Mouse (Mus musculus) intestine, postnatal 0 days (tissue): Measurements from ENCODE around the gene Taco1. TPM values are rescaled to one million over a fixed set of nuclear protein-coding genes. Genes with fewer than 3 reads are reported as not detected.
"Not testable (repeated sequence)": the region's sequence is repeated elsewhere in the genome, so short reads cannot be mapped to it uniquely, and the experiment has no call there.

ENCODE experiments used
- ATAC-seq: fragments of 200-750 bp; cut with Nextera tagmentation; 2 replicates; pipeline ENCODE4 v1.8.0; 2017; ENCODE audit warnings: mild to moderate bottlenecking, moderate TSS enrichment, moderate library complexity
- H3K27ac ChIP-seq: fragments of 300-500 bp; sonication (generic); 2 replicates; pipeline ENCODE4 v1.5.1; 2014; ENCODE audit warnings: mild to moderate bottlenecking, low read depth, low read length, moderate library complexity
- H3K27me3 ChIP-seq: fragments of 300-500 bp; sonication (generic); replicated peaks from 2 replicates; pipeline ENCODE4 v1.6.1; 2014; ENCODE audit warnings: low read length, mixed read lengths; ENCODE audit not compliant: control insufficient read depth, insufficient read depth
- H3K36me3 ChIP-seq: fragments of 300-500 bp; sonication (generic); 2 replicates; pipeline ENCODE4 v1.6.1; 2014; ENCODE audit warnings: mild to moderate bottlenecking, moderate library complexity; ENCODE audit not compliant: control insufficient read depth, insufficient read depth
- H3K4me1 ChIP-seq: fragments of 300-500 bp; sonication (generic); replicated peaks from 2 replicates; pipeline ENCODE4 v1.6.1; 2014; ENCODE audit warnings: antibody characterized with exemption, low read length, mixed read lengths; ENCODE audit not compliant: control insufficient read depth, insufficient read depth
- H3K4me2 ChIP-seq: fragments of 300-500 bp; sonication (generic); replicated peaks from 2 replicates; pipeline ENCODE4 v1.6.1; 2014; ENCODE audit warnings: low read depth, mild to moderate bottlenecking, moderate library complexity
- H3K4me3 ChIP-seq: fragments of 300-500 bp; sonication (generic); 2 replicates; pipeline ENCODE4 v1.5.1; 2014; ENCODE audit warnings: low read depth, low read length
- H3K9ac ChIP-seq: fragments of 300-500 bp; sonication (generic); 2 replicates; pipeline ENCODE4 v1.6.1; 2014; ENCODE audit warnings: mild to moderate bottlenecking, low read depth, low read length
- H3K9me3 ChIP-seq: fragments of 300-500 bp; sonication (generic); 2 replicates; pipeline ENCODE4 v1.6.1; 2016; ENCODE audit warnings: mixed run types; ENCODE audit not compliant: control insufficient read depth
- CTCF ChIP-seq: sonication (generic); IDR thresholded peaks from 2 replicates; pipeline ENCODE4 v1.5.1; 2016; ENCODE audit warnings: low read depth, mild to moderate bottlenecking, control low read depth, antibody characterized with exemption, moderate library complexity
- WGBS: fragments of 180-500 bp; shearing (Covaris S2); extraction: QIAGEN DNeasy Blood & Tissue Kit; methylation state at CpG from one replicate; pipeline ENCODE4 v1.1.7; 2014; 5-methylcytosine and 5-hydroxymethylcytosine counted together
- polyA plus RNA-seq: library from polyadenylated mRNA; unstranded; fragments of >200 nt; fragmentation: Nextera tagmentation; extraction: Ambion mirVana; gene quantifications from 2 replicates; pipeline ENCODE4 v1.2.1, GENCODE M21; 2015

The Taco1 gene
- polyA plus RNA-seq, 1 experiment from 2014 or later, result 9.0 TPM

- WGBS, result 68% methylated on average over 8 of the region's 8 CpGs
- H3K36me3 ChIP-seq, result peaks cover 61% of the 10 kb centered on the region
- no peak overlapping the region for H3K4me3 ChIP-seq
- H3K9me3 ChIP-seq, result no peaks in the 10 kb centered on the region
- ATAC-seq, result no peak
- TF ChIP-seq CTCF, result no peak
- 0 out of 2 replicates have a peak overlapping the region, but pooled peaks have one; percentile 24 for H3K4me2 ChIP-seq
- no peaks in the 10 kb centered on the region; the same call in 1 of the 2 replicates for H3K4me1 ChIP-seq
- H3K9ac ChIP-seq, result no peak overlapping the region
- no peaks in the 10 kb centered on the region for H3K27me3 ChIP-seq
- H3K27ac ChIP-seq, result peak overlapping the region; percentile 35; the same call in 1 of the 2 replicates
Measured at GRCm38 (mm10) chr11:106058020-106058419, 7.8 kb upstream of the Taco1 start.

- H3K27ac ChIP-seq, result no peak overlapping the region
- H3K4me2 ChIP-seq, result no peak overlapping the region
- H3K36me3 ChIP-seq, result peaks cover 39% of the 10 kb centered on the region
- no peak for TF ChIP-seq CTCF
- no peak overlapping the region for H3K9ac ChIP-seq
- H3K4me3 ChIP-seq, result no peak overlapping the region
- WGBS, result 89% methylated on average over 1 of the region's 1 CpGs
- no peaks in the 10 kb centered on the region for H3K27me3 ChIP-seq
- no peaks in the 10 kb centered on the region for H3K4me1 ChIP-seq
- H3K9me3 ChIP-seq, result no peaks in the 10 kb centered on the region
- no peak for ATAC-seq
Measured at GRCm38 (mm10) chr11:106060549-106060948, 5.3 kb upstream of the Taco1 start.

GRCm38 (mm10) chr11:106061311-106061710 lies 4.5 kb upstream of the Taco1 start:
- no peak overlapping the region for H3K9ac ChIP-seq
- H3K4me1 ChIP-seq, result no peaks in the 10 kb centered on the region
- ATAC-seq, result no peak
- H3K4me3 ChIP-seq, result no peak overlapping the region
- WGBS, result 83% methylated on average over 1 of the region's 1 CpGs
- no peak overlapping the region for H3K4me2 ChIP-seq
- H3K9me3 ChIP-seq, result no peaks in the 10 kb centered on the region
- no peak for TF ChIP-seq CTCF
- H3K27me3 ChIP-seq, result no peaks in the 10 kb centered on the region
- peaks cover 39% of the 10 kb centered on the region for H3K36me3 ChIP-seq
- no peak overlapping the region for H3K27ac ChIP-seq

- 84% methylated on average over 5 of the region's 5 CpGs for WGBS
Measured at GRCm38 (mm10) chr11:106063756-106064155, 2.1 kb upstream of the Taco1 start.

GRCm38 (mm10) chr11:106065073-106065922 lies 563 bp upstream of the Taco1 start:
- 29% methylated on average over 18 of the region's 18 CpGs for WGBS
- ATAC-seq, result peak; percentile 40
- Histone ChIP-seq H3K9me3 (no peaks in the 10 kb centered on the region), H3K27me3 (no peaks in the 10 kb centered on the region), H3K4me2 (peak overlapping the region; percentile 80), H3K36me3 (peaks cover 4% of the 10 kb centered on the region; the same call in 1 of the 2 replicates), H3K9ac (peak overlapping the region; percentile 76), H3K4me1 (no peaks in the 10 kb centered on the region; the same call in 1 of the 2 replicates), H3K27ac (peak overlapping the region; percentile 96), H3K4me3 (peak overlapping the region; percentile 75)
- no peak for TF ChIP-seq CTCF

More at GRCm38 (mm10) chr11:106063756-106064155, 2.1 kb upstream of the Taco1 start:
- Histone ChIP-seq H3K9me3 (no peaks in the 10 kb centered on the region), H3K36me3 (peaks cover 16% of the 10 kb centered on the region), H3K4me3 (no peak overlapping the region), H3K27me3 (no peaks in the 10 kb centered on the region), H3K4me2 (no peak overlapping the region), H3K27ac (no peak overlapping the region), H3K9ac (no peak overlapping the region), H3K4me1 (no peaks in the 10 kb centered on the region; the same call in 1 of the 2 replicates)
- no peak for TF ChIP-seq CTCF
- ATAC-seq, result no peak

GRCm38 (mm10) chr11:106066616-106067015 lies 755 bp downstream of the Taco1 start:
- Histone ChIP-seq H3K9ac (peak overlapping the region; percentile 76), H3K4me2 (peak overlapping the region; percentile 80), H3K4me3 (peak overlapping the region; percentile 75), H3K27ac (peak overlapping the region; percentile 96)
- H3K27me3 ChIP-seq, H3K9me3 ChIP-seq, H3K36me3 ChIP-seq, H3K4me1 ChIP-seq: not testable (repeated sequence)
- 0 out of 2 replicates have a peak, but pooled peaks have one; percentile 11 for ATAC-seq
- 12% methylated on average over 23 of the region's 23 CpGs for WGBS
